Mouse (Mus musculus): Measurements from ENCODE around the gene Nhlrc4.

DNA sequence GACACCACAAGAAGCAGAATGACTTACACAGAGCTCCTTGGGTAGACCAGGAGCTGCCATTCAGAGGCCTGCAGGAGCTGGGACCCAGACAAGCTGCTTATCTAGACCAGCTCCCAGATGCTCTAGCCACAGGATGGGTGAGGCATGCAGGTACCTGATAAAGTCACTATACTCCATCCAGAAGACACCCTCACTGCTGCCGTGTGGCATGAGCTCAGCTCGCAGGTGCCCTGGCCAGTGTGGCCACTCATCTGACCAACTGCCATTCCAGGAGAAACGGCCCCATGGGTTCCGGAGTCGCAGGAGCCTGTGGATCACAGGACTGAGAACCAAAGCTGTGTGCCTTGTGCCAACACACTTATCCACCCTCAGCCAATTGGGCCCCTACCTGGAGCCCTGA is 16.8 kb upstream of the Nhlrc4 start:
- TF ChIP-seq POLR2A (IDR thresholded peaks at IDR 0.05; ENCODE audit: insufficient read depth, low read depth, low read length) (no peak), CTCF (IDR thresholded peaks at IDR 0.05) (no peak)
